Mouse (Mus musculus) liver, embryonic 14.5 days (tissue): ENCODE measurements around the gene Gid4. TPM values are rescaled to one million over a fixed set of nuclear protein-coding genes. Genes with fewer than 3 reads are reported as not detected.

Source experiments
- ATAC-seq: fragments of 200-750 bp; cut with Nextera tagmentation; 2 replicates; pipeline ENCODE4 v1.8.0; 2017; ENCODE audit warnings: moderate number of reproducible peaks, mild to moderate bottlenecking, moderate library complexity; ENCODE audit not compliant: insufficient read depth
- DNase-seq, 3 experiments: peaks; one replicate each; pipeline ENCODE4 v3.0.0-alpha.2; 2012 to 2013; ENCODE audit warnings: low read depth in 3 of 3, low spot score in 3 of 3
- H3K27ac ChIP-seq: fragments of 300-500 bp; sonication (generic); 2 replicates; pipeline ENCODE4 v1.5.1; 2014; ENCODE audit warnings: moderate library complexity, mild to moderate bottlenecking, control low read depth, inconsistent platforms
- H3K27me3 ChIP-seq: fragments of 300-500 bp; sonication (generic); 2 replicates; pipeline ENCODE4 v1.6.1; 2014; ENCODE audit warnings: mild to moderate bottlenecking, low read length, moderate library complexity; ENCODE audit not compliant: control insufficient read depth, insufficient read depth
- H3K36me3 ChIP-seq: fragments of 300-500 bp; sonication (generic); replicated peaks from 2 replicates; pipeline ENCODE4 v1.6.1; 2014; ENCODE audit warnings: low read depth; ENCODE audit not compliant: control insufficient read depth, insufficient read depth
- H3K4me1 ChIP-seq, 2 experiments: fragments of 200-500 bp in 1 of 2; fragments of 300-500 bp in 1 of 2; sonication (generic) in 1 of 2; replicated peaks; 2 replicates each; pipeline ENCODE4 v1.6.1; 2012 to 2014; ENCODE audit warnings: antibody characterized with exemption in 1 of 2, inconsistent platforms in 1 of 2, low read length in 1 of 2; ENCODE audit not compliant: control insufficient read depth in 2 of 2, insufficient read depth in 2 of 2
- H3K4me2 ChIP-seq: fragments of 300-500 bp; sonication (generic); 2 replicates; pipeline ENCODE4 v1.6.1; 2014; ENCODE audit warnings: low read depth, mild to moderate bottlenecking, control low read depth, moderate library complexity
- H3K4me3 ChIP-seq, 2 experiments: fragments of 200-500 bp in 1 of 2; fragments of 300-500 bp in 1 of 2; sonication (generic) in 1 of 2; 2 replicates each; pipeline ENCODE4 v1.5.1; 2012 to 2014; ENCODE audit warnings: low read depth in 2 of 2, low read length in 2 of 2, mild to moderate bottlenecking in 2 of 2, control low read depth in 1 of 2, inconsistent platforms in 1 of 2, moderate library complexity in 1 of 2; ENCODE audit not compliant: insufficient read depth in 1 of 2
- H3K9ac ChIP-seq: fragments of 300-500 bp; sonication (generic); replicated peaks from 2 replicates; pipeline ENCODE4 v1.6.1; 2014; ENCODE audit warnings: mild to moderate bottlenecking, control low read depth, moderate library complexity
- H3K9me3 ChIP-seq: fragments of 300-500 bp; sonication (generic); 2 replicates; pipeline ENCODE4 v1.6.1; 2016; ENCODE audit warnings: low read length, mixed read lengths; ENCODE audit not compliant: control insufficient read depth
- CTCF ChIP-seq: IDR thresholded peaks from 2 replicates; pipeline ENCODE4 v1.5.1; 2016; ENCODE audit warnings: antibody characterized with exemption, low read depth, control low read depth
- EP300 ChIP-seq: IDR thresholded peaks from 2 replicates; pipeline ENCODE4 v1.6.1; 2016; ENCODE audit warnings: antibody characterized with exemption, low read depth
- WGBS: fragments of 180-500 bp; shearing (Covaris S2); extraction: QIAGEN DNeasy Blood & Tissue Kit; methylation state at CpG from one replicate; pipeline ENCODE4 v1.1.7; 2014; ENCODE audit not compliant: insufficient replicate concordance; 5-methylcytosine and 5-hydroxymethylcytosine counted together
- polyA plus RNA-seq, 2 experiments: library from polyadenylated mRNA; depleted of rRNA in 1 of 2; stranded (reverse) in 1 of 2; unstranded in 1 of 2; fragments of >200 nt; fragmentation: Nextera tagmentation in 1 of 2; extraction: Ambion mirVana in 1 of 2; gene quantifications; 2 replicates each; pipeline versions ENCODE4 v1.2.1 to v1.2.3; 2012 to 2014

Gene Gid4
- polyA plus RNA-seq, 2 experiments, result 6.1 to 8.4 TPM

DNA sequence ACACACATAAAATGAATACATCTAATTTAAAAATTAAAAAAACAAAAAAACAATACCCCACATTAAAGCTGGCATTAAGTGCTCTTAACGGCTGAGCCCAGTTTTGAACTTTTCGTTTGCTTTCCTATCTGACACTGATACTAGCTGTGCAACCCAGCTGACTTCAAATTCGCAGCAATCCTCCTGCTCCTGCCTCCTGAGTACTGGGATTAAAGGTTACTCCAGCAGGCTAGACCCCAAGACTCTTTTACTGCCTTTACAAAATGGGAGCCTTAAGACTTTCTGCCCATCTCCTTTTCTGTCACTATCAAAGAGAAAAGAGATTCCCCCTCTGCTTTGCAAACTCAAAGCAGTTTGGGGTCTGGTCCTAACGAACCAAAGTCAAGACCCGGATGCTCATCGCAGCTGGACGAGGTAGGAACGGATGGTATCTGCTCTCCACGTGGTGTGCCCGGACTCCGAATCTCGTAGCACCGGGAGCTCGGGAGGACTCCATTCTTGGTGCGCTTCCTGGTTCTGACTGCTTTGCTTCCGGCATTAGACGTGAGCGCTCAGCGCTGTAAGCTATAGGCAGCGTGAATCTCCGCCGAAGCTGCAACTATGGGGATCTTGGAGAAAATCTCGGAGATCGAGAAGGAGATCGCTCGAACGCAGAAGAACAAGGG lies 37.3 kb downstream of the Gid4 start, which contains the start of gene Drg2:
Gene Drg2, plus strand, starts transcription at position 512 of the 665 bp plus-strand sequence.
- peak within 1 kb of the TSS; percentile 79 for H3K9ac ChIP-seq
- DNase-seq, result peak; percentile 75 to 78 (median 76)
- no peak within 1 kb of the TSS for H3K27ac ChIP-seq
- H3K36me3 ChIP-seq, result peaks cover 9% of the 10 kb centered on the region; the same call in 1 of the 2 replicates
- no peaks in the 10 kb centered on the region for H3K9me3 ChIP-seq
- no peak for TF ChIP-seq EP300
- no peak for TF ChIP-seq CTCF
- peak within 1 kb of the TSS; percentile 67 to 89 for H3K4me3 ChIP-seq
- peaks cover 0 to 5% of the 10 kb centered on the region in 2 experiments; a peak in 2 of 4 replicates for H3K4me1 ChIP-seq
- WGBS, result 4% methylated on average over 27 of the region's 27 CpGs
- peak; percentile 88 for ATAC-seq
- no peaks in the 10 kb centered on the region for H3K27me3 ChIP-seq
- peak within 1 kb of the TSS; percentile 81 for H3K4me2 ChIP-seq

DNA sequence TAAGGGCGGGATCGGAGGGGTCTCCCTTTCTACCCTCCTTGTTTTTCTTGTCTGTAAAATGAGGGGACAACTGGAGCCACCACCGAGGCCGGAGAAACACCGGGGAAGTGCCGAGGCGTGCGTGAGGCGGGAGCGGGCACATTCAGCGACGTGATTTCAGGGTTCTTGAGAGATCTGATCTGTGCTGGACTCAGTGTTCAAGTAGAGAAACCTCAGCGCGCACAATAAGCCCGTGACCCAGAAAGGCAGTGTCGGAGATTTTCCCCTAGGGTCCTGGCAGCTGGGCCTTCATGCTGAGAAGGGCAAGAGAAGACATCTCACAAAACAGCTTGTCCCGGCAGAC lies 37.8 kb downstream of the Gid4 start:
- H3K9ac ChIP-seq, result peak overlapping the region; percentile 79
- H3K36me3 ChIP-seq, result peaks cover 13% of the 10 kb centered on the region
- no peak overlapping the region for H3K27ac ChIP-seq
- under 1% methylated on average over 17 of the region's 17 CpGs for WGBS
- peak overlapping the region; percentile 67 to 89 for H3K4me3 ChIP-seq
- H3K4me2 ChIP-seq, result peak overlapping the region; percentile 81
- peaks cover 0 to 5% of the 10 kb centered on the region in 2 experiments; a peak in 2 of 4 replicates for H3K4me1 ChIP-seq
- ATAC-seq (peak; percentile 44), DNase-seq (peak in 1 of 3 experiments; percentile 13)
- no peaks in the 10 kb centered on the region for H3K27me3 ChIP-seq
- TF ChIP-seq CTCF (no peak), EP300 (no peak)
- no peaks in the 10 kb centered on the region for H3K9me3 ChIP-seq

DNA sequence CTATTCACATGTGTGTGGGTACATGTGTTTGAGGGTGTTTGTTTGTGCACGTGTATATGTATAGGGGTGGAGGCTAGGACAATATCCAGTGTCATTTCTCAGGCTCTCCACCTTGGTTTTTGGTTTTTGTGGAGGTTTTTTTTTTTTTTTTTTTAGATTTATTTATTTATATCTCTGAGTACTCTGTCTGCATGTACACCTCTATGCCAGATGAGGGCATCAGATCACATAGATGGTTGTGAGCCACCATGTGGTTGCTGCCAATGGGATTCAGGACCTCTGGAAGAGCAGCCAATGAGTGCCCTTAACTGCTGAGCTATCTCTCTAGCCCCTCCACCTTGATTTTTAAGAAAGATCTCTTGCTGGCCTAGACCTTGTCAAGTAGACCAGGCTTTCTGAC lies 41.0 kb downstream of the Gid4 start:
- TF ChIP-seq CTCF, result no peak
- no peak for ATAC-seq
- Histone ChIP-seq H3K27me3 (no peaks in the 10 kb centered on the region), H3K9me3 (no peaks in the 10 kb centered on the region), H3K4me3 (no peak overlapping the region), H3K4me2 (no peak overlapping the region), H3K9ac (no peak overlapping the region), H3K27ac (no peak overlapping the region), H3K36me3 (peaks cover 25% of the 10 kb centered on the region), H3K4me1 (peaks cover 0 to 5% of the 10 kb centered on the region in 2 experiments; a peak in 2 of 4 replicates)
- 81% methylated on average over 1 of the region's 1 CpGs for WGBS
- DNase-seq, result no peak

DNA sequence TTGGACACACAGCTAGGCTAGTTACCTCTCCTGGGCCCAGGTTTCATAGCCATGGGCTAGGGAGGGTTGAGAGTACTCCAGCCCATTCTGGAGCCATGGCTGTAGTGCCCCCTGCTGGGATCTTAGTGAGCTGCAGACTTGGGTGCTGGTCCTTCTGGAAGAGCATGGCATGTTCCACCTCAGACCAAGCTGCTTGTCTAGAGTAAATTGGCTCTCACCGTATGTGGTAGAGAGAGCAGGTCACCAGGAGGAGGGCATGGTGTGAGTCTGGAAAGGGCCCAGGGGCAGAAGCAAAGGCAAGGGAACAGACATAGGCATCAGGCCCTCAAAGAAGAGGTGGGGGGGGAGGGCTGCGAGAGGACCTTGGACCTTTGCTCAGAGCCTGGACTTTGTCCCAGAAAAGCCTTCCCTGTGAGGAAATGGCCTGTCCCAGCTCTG lies 49.0 kb downstream of the Gid4 start:
- Histone ChIP-seq H3K36me3 (peaks cover 8% of the 10 kb centered on the region), H3K9ac (no peak overlapping the region), H3K27ac (no peak overlapping the region), H3K4me3 (no peak overlapping the region), H3K4me1 (no peaks in the 10 kb centered on the region), H3K4me2 (no peak overlapping the region), H3K27me3 (no peaks in the 10 kb centered on the region), H3K9me3 (no peaks in the 10 kb centered on the region)
- peak in 1 of 3 experiments; percentile 38 for DNase-seq
- TF ChIP-seq EP300, result no peak
- peak; percentile 85 for TF ChIP-seq CTCF
- 77% methylated on average over 2 of the region's 2 CpGs for WGBS
- ATAC-seq, result no peak

DNA sequence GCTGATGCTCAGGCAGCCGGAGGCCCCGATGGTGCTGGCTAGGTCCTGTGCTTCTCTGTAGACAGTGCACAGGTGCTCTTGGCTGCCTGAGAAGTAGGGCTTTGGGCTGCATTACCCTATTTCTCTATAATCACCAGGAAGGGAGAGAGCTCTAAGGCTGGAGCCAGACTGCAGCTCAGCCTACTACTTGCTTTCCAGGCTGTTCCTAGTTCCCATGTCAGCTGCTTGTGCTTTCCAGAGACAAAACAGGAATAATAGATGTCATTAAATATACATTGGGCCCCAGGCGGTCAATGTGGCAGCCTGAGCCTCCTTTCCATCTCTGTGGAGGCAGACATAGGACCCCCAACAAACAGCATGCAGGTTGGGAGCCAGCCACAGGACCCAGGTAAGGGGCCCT lies 52.1 kb downstream of the Gid4 start, which contains the start of gene Myo15:
Gene Myo15, plus strand, starts transcription at position 301 of the 400 bp plus-strand sequence.
- H3K4me3 ChIP-seq, result no peak within 1 kb of the TSS
- no peaks in the 10 kb centered on the region for H3K27me3 ChIP-seq
- no peaks in the 10 kb centered on the region for H3K4me1 ChIP-seq
- ATAC-seq (no peak), DNase-seq (no peak)
- no peaks in the 10 kb centered on the region for H3K9me3 ChIP-seq
- no peak for TF ChIP-seq CTCF
- TF ChIP-seq EP300, result no peak
- H3K27ac ChIP-seq, result no peak within 1 kb of the TSS
- 72% methylated on average over 3 of the region's 3 CpGs for WGBS
- H3K9ac ChIP-seq, result no peak within 1 kb of the TSS
- peaks cover 3% of the 10 kb centered on the region; the same call in 1 of the 2 replicates for H3K36me3 ChIP-seq
- H3K4me2 ChIP-seq, result no peak within 1 kb of the TSS
